Mouse (Mus musculus) neural tube, embryonic 13.5 days (tissue): Measurements from ENCODE around the gene Cnfn. TPM values are rescaled to one million over a fixed set of nuclear protein-coding genes. Genes with fewer than 3 reads are reported as not detected.
"Not testable (repeated sequence)": the region's sequence is repeated elsewhere in the genome, so short reads cannot be mapped to it uniquely, and the experiment has no call there.

Source experiments
- ATAC-seq: fragments of 200-750 bp; cut with Nextera tagmentation; 2 replicates; pipeline ENCODE4 v1.8.0; 2017; ENCODE audit warnings: low read depth, mild to moderate bottlenecking, moderate TSS enrichment, moderate library complexity
- H3K27ac ChIP-seq: fragments of 300-500 bp; sonication (generic); replicated peaks from 2 replicates; pipeline ENCODE4 v1.5.1; 2015; ENCODE audit warnings: moderate library complexity, mild to moderate bottlenecking, inconsistent platforms
- H3K27me3 ChIP-seq: fragments of 300-500 bp; sonication (generic); 2 replicates; pipeline ENCODE4 v1.6.1; 2015; ENCODE audit warnings: mild to moderate bottlenecking, inconsistent platforms
- H3K36me3 ChIP-seq: fragments of 300-500 bp; sonication (generic); 2 replicates; pipeline ENCODE4 v1.6.1; 2015; ENCODE audit warnings: mild to moderate bottlenecking, inconsistent platforms
- H3K4me1 ChIP-seq: fragments of 300-500 bp; sonication (generic); replicated peaks from 2 replicates; pipeline ENCODE4 v1.6.1; 2015; ENCODE audit warnings: inconsistent platforms
- H3K4me2 ChIP-seq: fragments of 300-500 bp; sonication (generic); 2 replicates; pipeline ENCODE4 v1.6.1; 2015; ENCODE audit warnings: inconsistent platforms, mild to moderate bottlenecking, moderate library complexity
- H3K4me3 ChIP-seq: fragments of 300-500 bp; sonication (generic); 2 replicates; pipeline ENCODE4 v1.5.1; 2015; ENCODE audit warnings: mild to moderate bottlenecking, inconsistent platforms
- H3K9ac ChIP-seq: fragments of 300-500 bp; sonication (generic); 2 replicates; pipeline ENCODE4 v1.6.1; 2015; ENCODE audit warnings: moderate library complexity, mild to moderate bottlenecking, inconsistent platforms
- H3K9me3 ChIP-seq: fragments of 300-500 bp; sonication (generic); 2 replicates; pipeline ENCODE4 v1.6.1; 2016; ENCODE audit warnings: inconsistent platforms
- WGBS: fragments of 180-500 bp; shearing (Covaris S2); methylation state at CpG from one replicate; pipeline ENCODE4 v1.1.7; 2015; 5-methylcytosine and 5-hydroxymethylcytosine counted together
- polyA plus RNA-seq: library from polyadenylated mRNA; unstranded; fragments of >200 nt; fragmentation: Nextera tagmentation; extraction: Ambion mirVana; gene quantifications from 2 replicates; pipeline ENCODE4 v1.2.1, GENCODE M21; 2015

Gene Cnfn
- polyA plus RNA-seq, 1 experiment from 2014 or later: not detected

DNA sequence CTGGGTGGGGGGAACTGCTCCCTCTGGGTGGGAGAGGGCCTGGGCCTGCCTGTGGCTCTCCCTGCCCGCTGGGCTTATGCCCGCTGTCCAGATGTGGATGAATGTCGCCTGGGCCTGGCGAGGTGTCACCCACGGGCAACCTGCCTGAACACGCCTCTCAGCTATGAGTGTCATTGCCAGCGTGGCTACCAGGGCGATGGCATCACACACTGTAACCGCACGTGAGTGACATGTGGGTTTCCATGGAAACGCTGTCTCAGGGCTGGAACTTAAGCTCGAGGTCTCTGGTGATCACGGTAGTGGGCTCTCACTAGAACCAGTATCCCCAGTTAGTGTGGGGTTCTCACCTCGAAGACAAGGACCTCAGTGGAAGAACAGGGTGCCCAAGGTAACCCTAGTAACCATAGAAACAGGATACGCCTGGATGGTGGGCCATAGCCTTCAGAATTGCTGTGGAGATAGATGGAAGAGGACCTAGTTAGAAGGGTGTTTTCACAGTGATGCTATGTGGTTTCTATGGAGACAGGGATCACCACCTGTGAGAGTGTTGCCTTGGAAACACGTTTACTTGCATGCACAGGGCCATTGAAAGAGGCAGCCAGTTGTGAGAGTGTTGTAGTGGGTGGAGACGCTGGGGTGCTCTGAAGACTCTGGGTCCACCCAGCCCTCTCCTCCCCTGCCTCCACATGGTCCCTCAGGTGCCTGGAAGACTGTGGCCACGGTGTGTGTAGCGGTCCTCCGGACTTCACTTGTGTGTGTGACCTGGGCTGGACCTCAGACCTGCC, 28.3 kb downstream of the Cnfn start:
- no peak overlapping the region for H3K27ac ChIP-seq
- no peaks in the 10 kb centered on the region for H3K27me3 ChIP-seq
- 0 out of 2 replicates have a peak, but pooled peaks have one; percentile 12 for ATAC-seq
- 75% methylated on average over 20 of the region's 20 CpGs for WGBS
- no peaks in the 10 kb centered on the region for H3K9me3 ChIP-seq
- H3K4me3 ChIP-seq: no peak overlapping the region
- no peak overlapping the region for H3K4me2 ChIP-seq
- H3K9ac ChIP-seq: no peak overlapping the region
- peaks cover 86% of the 10 kb centered on the region for H3K36me3 ChIP-seq
- H3K4me1 ChIP-seq: no peaks in the 10 kb centered on the region

DNA sequence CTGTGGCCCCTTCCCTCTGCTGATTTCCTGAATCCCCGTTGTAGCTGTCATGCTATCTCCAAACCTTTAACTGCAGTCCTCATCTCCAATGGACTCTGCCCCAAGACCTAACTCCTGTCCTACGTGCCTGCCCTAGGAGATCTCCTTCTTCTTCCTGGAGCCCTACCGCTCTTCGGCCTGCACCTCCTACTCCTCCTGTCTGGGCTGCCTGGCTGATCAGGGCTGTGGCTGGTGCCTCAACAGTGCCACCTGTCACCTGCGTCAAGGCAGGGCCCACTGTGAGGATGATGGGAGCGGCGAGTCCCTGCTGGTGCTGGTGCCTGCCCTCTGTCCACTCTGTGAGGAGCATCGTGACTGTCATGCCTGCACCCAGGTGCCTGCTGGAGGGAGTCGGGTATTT, 30.2 kb downstream of the Cnfn start:
- no peaks in the 10 kb centered on the region for H3K27me3 ChIP-seq
- H3K36me3 ChIP-seq: peaks cover 89% of the 10 kb centered on the region
- WGBS: 94% methylated on average over 9 of the region's 9 CpGs

DNA sequence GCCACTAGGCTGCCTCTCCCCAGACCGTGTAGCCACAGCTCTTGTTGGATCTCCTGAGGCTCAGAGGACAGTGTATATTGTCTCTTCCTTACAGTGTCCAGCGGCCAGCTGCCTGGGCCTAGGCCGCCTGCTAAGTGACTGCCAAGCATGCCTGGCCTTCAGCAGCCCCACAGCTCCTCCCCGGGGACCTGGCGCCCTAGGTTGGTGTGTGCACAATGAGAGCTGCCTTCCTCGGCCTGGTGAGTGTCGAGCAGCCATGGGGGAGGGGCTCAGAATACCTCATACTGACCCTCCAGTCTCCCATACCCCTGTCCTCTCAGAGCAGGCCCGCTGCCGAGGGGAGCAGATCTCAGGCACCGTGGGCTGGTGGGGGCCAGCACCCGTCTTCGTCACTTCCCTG, 35.1 kb downstream of the Cnfn start:
- 82% methylated on average over 12 of the region's 12 CpGs for WGBS
- peaks cover 77% of the 10 kb centered on the region for H3K36me3 ChIP-seq

More for the DNA sequence above, 30.2 kb downstream of the Cnfn start:
- Histone ChIP-seq H3K4me3 (no peak overlapping the region), H3K9ac (no peak overlapping the region), H3K4me2 (no peak overlapping the region), H3K27ac (no peak overlapping the region), H3K9me3 (no peaks in the 10 kb centered on the region), H3K4me1 (no peaks in the 10 kb centered on the region)
- no peak for ATAC-seq

DNA sequence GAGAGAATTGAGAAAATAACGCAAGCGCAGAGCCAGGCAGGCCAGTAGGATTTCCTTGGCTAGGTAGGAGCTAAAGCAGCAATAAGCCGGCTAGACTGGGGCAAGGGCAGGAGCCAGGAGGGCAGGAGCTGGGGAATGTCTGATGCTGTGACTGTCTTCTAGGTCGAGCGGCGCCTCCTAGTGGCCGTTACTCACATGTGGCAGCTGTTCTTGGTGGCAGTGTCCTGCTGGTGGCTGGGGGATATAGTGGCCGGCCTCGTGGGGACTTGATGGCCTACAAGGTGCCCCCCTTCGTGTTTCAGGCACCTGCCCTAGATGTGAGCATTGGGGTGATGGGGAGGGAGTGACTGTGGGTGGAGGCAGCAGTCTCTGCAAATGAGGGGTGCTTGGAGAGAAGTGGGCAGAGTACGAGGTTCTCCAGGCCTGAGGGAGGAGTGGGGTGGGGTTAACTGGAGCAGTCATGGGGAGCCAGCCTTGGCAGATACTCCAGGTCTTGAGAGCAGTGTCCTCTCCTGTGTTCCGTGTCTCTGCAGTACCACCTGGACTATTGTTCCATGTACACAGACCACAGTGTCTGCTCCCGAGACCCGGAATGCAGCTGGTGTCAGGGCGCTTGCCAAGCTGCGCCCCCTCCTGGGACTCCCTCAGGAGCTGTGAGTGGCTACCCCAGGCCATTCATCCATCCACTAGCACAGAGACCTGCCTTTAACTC, 35.8 kb downstream of the Cnfn start:
- peaks cover 75% of the 10 kb centered on the region for H3K36me3 ChIP-seq
- peak; percentile 38; the same call in 1 of the 2 replicates for ATAC-seq
- H3K27me3 ChIP-seq: no peaks in the 10 kb centered on the region
- H3K4me1 ChIP-seq: no peaks in the 10 kb centered on the region; the same call in 1 of the 2 replicates
- WGBS: 42% methylated on average over 16 of the region's 16 CpGs
- H3K4me2 ChIP-seq: no peak overlapping the region
- no peaks in the 10 kb centered on the region for H3K9me3 ChIP-seq
- no peak overlapping the region for H3K27ac ChIP-seq
- H3K4me3 ChIP-seq: no peak overlapping the region
- H3K9ac ChIP-seq: no peak overlapping the region

More for the DNA sequence above, 35.1 kb downstream of the Cnfn start:
- Histone ChIP-seq H3K4me3 (no peak overlapping the region), H3K27me3 (no peaks in the 10 kb centered on the region), H3K9ac (no peak overlapping the region), H3K27ac (no peak overlapping the region), H3K9me3 (no peaks in the 10 kb centered on the region), H3K4me2 (no peak overlapping the region), H3K4me1 (no peaks in the 10 kb centered on the region; the same call in 1 of the 2 replicates)
- 0 out of 2 replicates have a peak, but pooled peaks have one; percentile 22 for ATAC-seq

DNA sequence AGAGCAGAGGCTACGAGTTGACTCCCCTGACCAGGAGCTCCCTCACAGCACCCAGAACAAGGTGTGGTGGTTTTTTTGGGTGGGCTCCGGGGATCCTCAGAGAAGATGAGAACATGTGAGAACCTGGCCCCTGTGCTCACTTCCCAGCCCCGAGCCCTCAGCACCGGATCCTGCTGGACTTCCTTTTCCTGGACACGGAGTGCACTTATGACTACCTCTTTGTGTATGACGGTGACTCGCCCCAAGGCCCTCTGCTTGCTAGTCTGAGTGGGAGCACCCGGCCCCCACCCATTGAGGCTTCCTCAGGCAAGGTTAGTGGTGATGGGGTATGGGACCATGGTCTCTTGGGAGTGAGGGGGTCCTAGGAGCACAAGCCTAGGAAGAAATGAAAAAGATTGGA, 43.3 kb downstream of the Cnfn start:
- Histone ChIP-seq H3K27me3 (no peaks in the 10 kb centered on the region), H3K4me2 (no peak overlapping the region), H3K27ac (no peak overlapping the region), H3K9ac (no peak overlapping the region), H3K4me1 (peaks cover 10% of the 10 kb centered on the region), H3K4me3 (no peak overlapping the region), H3K9me3 (no peaks in the 10 kb centered on the region), H3K36me3 (peaks cover 35% of the 10 kb centered on the region)
- no peak for ATAC-seq
- 79% methylated on average over 8 of the region's 8 CpGs for WGBS

DNA sequence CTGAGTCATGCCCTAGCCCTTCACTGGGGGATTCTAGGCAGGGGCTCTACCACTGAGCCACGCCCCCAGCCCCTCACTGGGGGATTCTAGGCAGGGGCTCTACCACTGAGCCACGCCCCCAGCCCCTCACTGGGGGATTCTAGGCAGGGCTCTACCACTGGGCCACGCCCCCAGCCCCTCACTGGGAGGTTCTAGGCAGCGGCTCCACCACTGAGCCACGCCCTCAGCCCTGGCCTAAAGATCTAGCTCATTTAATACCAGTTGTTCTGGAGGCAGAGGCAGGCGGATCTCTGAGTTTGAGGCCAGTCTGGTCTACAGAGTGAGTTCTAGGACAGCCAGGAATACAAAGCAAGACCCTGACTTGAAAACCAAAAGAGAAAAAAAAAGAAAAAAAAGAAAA, 44.1 kb downstream of the Cnfn start:
- H3K9ac ChIP-seq, H3K27me3 ChIP-seq, ATAC-seq, H3K4me3 ChIP-seq, H3K9me3 ChIP-seq, H3K4me2 ChIP-seq, H3K27ac ChIP-seq: not testable (repeated sequence)
- Histone ChIP-seq H3K4me1 (peaks cover 13% of the 10 kb centered on the region), H3K36me3 (peaks cover 27% of the 10 kb centered on the region)
- WGBS: 89% methylated on average over 6 of the region's 6 CpGs

DNA sequence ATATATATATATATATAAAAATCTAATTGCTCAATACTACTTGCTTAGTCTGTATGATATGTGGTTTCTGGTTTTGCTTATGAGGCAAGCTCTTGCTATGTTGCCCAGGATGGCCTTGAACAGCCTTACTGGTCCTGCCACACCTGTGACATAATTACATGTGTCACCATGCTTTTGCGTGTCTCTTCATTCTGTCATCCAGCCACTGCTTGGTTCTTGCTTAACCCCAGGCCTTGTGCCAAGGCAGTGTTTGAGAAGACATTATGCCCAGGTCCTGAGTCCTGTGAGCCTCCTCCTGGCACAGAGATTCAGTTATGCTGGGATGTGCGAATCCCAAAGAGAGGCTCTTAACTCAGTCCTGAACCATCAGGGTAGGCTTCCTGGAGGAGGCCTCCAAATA, 46.3 kb downstream of the Cnfn start:
- peaks cover 23% of the 10 kb centered on the region for H3K4me1 ChIP-seq
- WGBS: 87% methylated on average over 2 of the region's 2 CpGs
- H3K27ac ChIP-seq: no peak overlapping the region
- no peak overlapping the region for H3K9ac ChIP-seq
- no peaks in the 10 kb centered on the region for H3K27me3 ChIP-seq
- H3K36me3 ChIP-seq: peaks cover 11% of the 10 kb centered on the region
- H3K4me3 ChIP-seq: no peak overlapping the region
- no peaks in the 10 kb centered on the region for H3K9me3 ChIP-seq
- H3K4me2 ChIP-seq: no peak overlapping the region
- ATAC-seq: no peak

DNA sequence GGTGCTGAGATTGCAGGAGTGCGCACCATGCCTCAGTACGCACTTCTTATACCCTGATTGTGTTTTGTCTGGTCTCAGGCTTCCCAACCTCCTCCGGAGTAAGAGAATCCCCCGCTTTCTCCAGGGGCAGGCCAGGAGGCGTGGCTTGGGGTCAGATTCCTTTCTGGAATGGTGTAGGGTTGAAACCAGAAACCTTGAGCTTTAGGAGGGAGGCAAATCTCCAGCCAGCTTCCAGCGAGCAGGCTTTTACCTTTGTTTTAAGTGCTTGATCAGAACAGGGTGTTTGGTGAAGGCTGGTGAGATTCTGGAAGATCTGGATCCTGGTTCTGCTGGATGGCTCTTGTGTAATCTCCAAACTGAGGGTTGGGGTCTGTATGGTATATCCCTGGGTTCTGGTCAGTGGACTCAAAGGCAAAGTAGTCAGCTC, 47.5 kb downstream of the Cnfn start:
- Histone ChIP-seq H3K36me3 (0 out of 2 replicates have a peak, but pooled peaks cover 2% of the 10 kb centered on the region), H3K4me1 (peaks cover 35% of the 10 kb centered on the region), H3K4me2 (peak overlapping the region; percentile 9), H3K9me3 (no peaks in the 10 kb centered on the region), H3K27ac (peak overlapping the region; percentile 61), H3K9ac (no peak overlapping the region), H3K27me3 (no peaks in the 10 kb centered on the region), H3K4me3 (no peak overlapping the region)
- ATAC-seq: no peak
- 9% methylated on average over 6 of the region's 6 CpGs for WGBS

Other genes starting within 250 kb of the Cnfn start
- gene Pou2f2, start 190.0 kb downstream of the Cnfn start, polyA plus RNA-seq: 28.0 and 29.4 TPM in 2 replicates
- gene Dedd2, start 149.1 kb downstream of the Cnfn start, polyA plus RNA-seq: 16.6 and 17.7 TPM in 2 replicates
- gene Zfp526, start 148.3 kb downstream of the Cnfn start, polyA plus RNA-seq: 2.0 and 2.1 TPM in 2 replicates
- gene Gsk3a, start 131.9 kb downstream of the Cnfn start, polyA plus RNA-seq: 16.5 and 16.8 TPM in 2 replicates
- gene Erf, start 119.0 kb downstream of the Cnfn start, polyA plus RNA-seq: 4.9 and 8.0 TPM in 2 replicates
- 40.2 and 43.4 TPM in 2 replicates for gene Cic, start 102.0 kb downstream of the Cnfn start, polyA plus RNA-seq
- gene Pafah1b3, start 71.7 kb downstream of the Cnfn start, polyA plus RNA-seq: 525 and 535 TPM in 2 replicates
- gene Prr19, start 68.3 kb downstream of the Cnfn start, polyA plus RNA-seq: 2.1 and 2.9 TPM in 2 replicates
- 51.7 and 52.2 TPM in 2 replicates for gene Tmem145, start 63.6 kb downstream of the Cnfn start, polyA plus RNA-seq
- gene Megf8, start 52.6 kb downstream of the Cnfn start, polyA plus RNA-seq: 18.3 TPM in 2 replicates
- 9.9 and 11.4 TPM in 2 replicates for gene Lipe, start 29.0 kb upstream of the Cnfn start, polyA plus RNA-seq
- gene Cxcl17, start 43.2 kb upstream of the Cnfn start, polyA plus RNA-seq: 0.41 and 0.63 TPM in 2 replicates
- 1.5 and 2.2 TPM in 2 replicates for gene Ceacam1, start 107.9 kb upstream of the Cnfn start, polyA plus RNA-seq
- gene Ceacam2, start 170.1 kb upstream of the Cnfn start, polyA plus RNA-seq: 0.14 TPM in 1 of 2 replicates, not detected in the other
- gene Erich4, start 246.2 kb upstream of the Cnfn start, polyA plus RNA-seq: not detected in 2 replicates
- 35.3 and 42.2 TPM in 2 replicates for gene Dmac2, start 249.7 kb upstream of the Cnfn start, polyA plus RNA-seq